In genomic region chr7:38086401-38086800, GRCm38 (mm10) we compare ENCODE assay signal across 9 mouse cellular contexts. TPM values are rescaled to one million over a fixed set of nuclear protein-coding genes. Genes with fewer than 3 reads are reported as not detected.
A peak's percentile ranks its signal among the peaks of the same experiment; 100 is the strongest.
DNase-seq lines count a peak whose midpoint lies in the region; ATAC-seq and TF ChIP-seq lines count a peak whose summit lies in the region.
"Had no signal": no experiment of that assay in that cellular context is flagged by ENCODE, and none has a peak within 500 bp of the region (broad histone marks: within the 10 kb centered on the region; RNA-seq: fewer than 3 reads in every experiment).

No protein-coding gene starts in this region.

- no peak for ATAC-seq in hindbrain, embryonic 12.5 days (ENCODE audit: low FRiP score)
- ATAC-seq in limb, embryonic 14.5 days (ENCODE audit: low FRiP score, low read depth): no peak

- H3K9ac ChIP-seq in hindbrain, embryonic 12.5 days: no peak overlapping the region
- peak overlapping the region; percentile 80; the same call in 1 of the 2 replicates for H3K9ac ChIP-seq in MEL (ENCODE audit: control insufficient read depth, low read depth, low read length, poor library complexity, severe bottlenecking)
- H3K9ac ChIP-seq in limb, embryonic 14.5 days (ENCODE audit: low read depth, low read length, severe bottlenecking): peak overlapping the region; percentile 31; the same call in 1 of the 2 replicates

- no peaks in the 10 kb centered on the region for H3K9me3 ChIP-seq in hindbrain, embryonic 12.5 days (replicated peaks)
- H3K9me3 ChIP-seq in hindbrain, embryonic 10.5 days: no peaks in the 10 kb centered on the region
- no peaks in the 10 kb centered on the region for H3K9me3 ChIP-seq in MEL (replicated peaks; ENCODE audit: insufficient read depth, low read length)
- H3K9me3 ChIP-seq in limb, embryonic 14.5 days (ENCODE audit: control insufficient read depth, low read length): no peaks in the 10 kb centered on the region
- H3K9me3 ChIP-seq: midbrain, embryonic 12.5 days had no signal

- peaks cover 18% of the 10 kb centered on the region for H3K4me1 ChIP-seq in hindbrain, embryonic 12.5 days
- H3K4me1 ChIP-seq in hindbrain, embryonic 10.5 days (replicated peaks): peaks cover 22% of the 10 kb centered on the region
- H3K4me1 ChIP-seq in MEL (ENCODE audit: control insufficient read depth in 1 of 2, insufficient read depth in 2 of 2, low read length in 2 of 2): peaks cover 0 to 21% of the 10 kb centered on the region in 2 experiments; a peak in 2 of 4 replicates
- peaks cover 11% of the 10 kb centered on the region for H3K4me1 ChIP-seq in limb, embryonic 14.5 days (ENCODE audit: control insufficient read depth, insufficient read depth, low read length)

- no peak for TF ChIP-seq EP300 in MEL (IDR thresholded peaks at IDR 0.05; ENCODE audit: low read depth in 1 of 2, low read length in 2 of 2)

- no peak for TF ChIP-seq POLR2A in MEL (IDR thresholded peaks at IDR 0.05; ENCODE audit: control insufficient read depth in 1 of 2, insufficient read depth in 1 of 2, low read depth in 1 of 2, low read length in 2 of 2, poor library complexity in 1 of 2)
- no peak for TF ChIP-seq POLR2A in limb, embryonic 14.5 days (IDR thresholded peaks at IDR 0.05; ENCODE audit: borderline replicate concordance, extremely low read depth, insufficient read depth, insufficient read length)

- no peaks in the 10 kb centered on the region; the same call in 1 of the 2 replicates for H3K79me2 ChIP-seq in MEL (ENCODE audit: control insufficient read depth, insufficient read depth, low read length, poor library complexity)

- H3K27me3 ChIP-seq in hindbrain, embryonic 12.5 days: peaks cover 20% of the 10 kb centered on the region
- H3K27me3 ChIP-seq in hindbrain, embryonic 10.5 days (ENCODE audit: insufficient read depth, poor library complexity, severe bottlenecking): peaks cover 22% of the 10 kb centered on the region
- no peaks in the 10 kb centered on the region for H3K27me3 ChIP-seq in MEL (ENCODE audit: control insufficient read depth in 1 of 2, insufficient read depth in 2 of 2, low read length in 2 of 2)
- H3K27me3 ChIP-seq in limb, embryonic 14.5 days (ENCODE audit: control insufficient read depth, insufficient read depth, low read length): no peaks in the 10 kb centered on the region

- WGBS in hindbrain, embryonic 12.5 days: 42% methylated on average over 8 of the region's 8 CpGs
- 40% methylated on average over 8 of the region's 8 CpGs for WGBS in hindbrain, embryonic 10.5 days
- 35% methylated on average over 8 of the region's 8 CpGs for WGBS in limb, embryonic 14.5 days

- H3K4me3 ChIP-seq in hindbrain, embryonic 12.5 days: no peak overlapping the region
- H3K4me3 ChIP-seq in hindbrain, embryonic 10.5 days: no peak overlapping the region
- no peak overlapping the region for H3K4me3 ChIP-seq in MEL (ENCODE audit: control insufficient read depth in 1 of 2, insufficient read depth in 1 of 2, low read depth in 2 of 2, low read length in 2 of 2)
- peak overlapping the region; percentile 39; the same call in 1 of the 2 replicates for H3K4me3 ChIP-seq in limb, embryonic 14.5 days (replicated peaks; ENCODE audit: low read length)

- no peak overlapping the region for H3K27ac ChIP-seq in hindbrain, embryonic 12.5 days
- no peak overlapping the region for H3K27ac ChIP-seq in hindbrain, embryonic 10.5 days
- no peak overlapping the region for H3K27ac ChIP-seq in MEL (ENCODE audit: control insufficient read depth, low read depth, low read length)
- H3K27ac ChIP-seq in limb, embryonic 14.5 days (replicated peaks; ENCODE audit: low read depth, low read length): 0 out of 2 replicates have a peak overlapping the region, but pooled peaks have one; percentile 1
- H3K27ac ChIP-seq: midbrain, embryonic 12.5 days had no signal

- H3K36me3 ChIP-seq in hindbrain, embryonic 12.5 days: no peaks in the 10 kb centered on the region
- H3K36me3 ChIP-seq in hindbrain, embryonic 10.5 days: no peaks in the 10 kb centered on the region
- H3K36me3 ChIP-seq in MEL (ENCODE audit: control insufficient read depth in 1 of 2, insufficient read depth in 2 of 2, low read length in 2 of 2): no peaks in the 10 kb centered on the region; a peak in 1 of 4 replicates
- H3K36me3 ChIP-seq in limb, embryonic 14.5 days (ENCODE audit: control insufficient read depth, insufficient read depth, low read length): no peaks in the 10 kb centered on the region
- H3K36me3 ChIP-seq: midbrain, embryonic 12.5 days had no signal

- DNase-seq in cerebellum, adult 11-12 months: peak; percentile 64
- no peak for DNase-seq in cerebellum, postnatal 36 days
- no peak for DNase-seq in hindbrain, embryonic 10.5 days (ENCODE audit: low spot score)
- DNase-seq in MEL (ENCODE audit: low read depth, low spot score): no peak
- no peak for DNase-seq in limb, embryonic 14.5 days (ENCODE audit: low spot score)
- no peak for DNase-seq in layer of hippocampus, postnatal 14 days (ENCODE audit: low spot score in 2 of 2)
- no peak for DNase-seq in adrenal gland, adult (ENCODE audit: inconsistent age in 2 of 2, low spot score in 1 of 2)

- no peak for TF ChIP-seq RAD21 in MEL (IDR thresholded peaks at IDR 0.05; ENCODE audit: low read depth, low read length)

- peak overlapping the region; percentile 69; the same call in 1 of the 2 replicates for H3K4me2 ChIP-seq in hindbrain, embryonic 12.5 days (replicated peaks)
- peak overlapping the region; percentile 66 for H3K4me2 ChIP-seq in limb, embryonic 14.5 days (replicated peaks; ENCODE audit: low read depth, low read length, severe bottlenecking)

- no peak for TF ChIP-seq CTCF in MEL (IDR thresholded peaks at IDR 0.05 in 2 of 3, conservative IDR thresholded peaks at IDR 0.05 in 1 of 3; ENCODE audit: control insufficient read depth in 1 of 3, insufficient read depth in 1 of 3, low read depth in 2 of 3, low read length in 3 of 3, poor library complexity in 1 of 3, severe bottlenecking in 1 of 3)

TF ChIP-seq in MEL, 35 proteins besides CTCF, POLR2A, EP300 and RAD21:
- no peak for TF ChIP-seq JUND (IDR thresholded peaks at IDR 0.05; ENCODE audit: low read depth, low read length)
- TF ChIP-seq CHD2 (IDR thresholded peaks at IDR 0.05; ENCODE audit: low read length): no peak
- TF ChIP-seq TBP (IDR thresholded peaks at IDR 0.05; ENCODE audit: low read depth, low read length): no peak
- TF ChIP-seq MYB (IDR thresholded peaks at IDR 0.05; ENCODE audit: low read depth, low read length): no peak
- TF ChIP-seq ELF1 (IDR thresholded peaks at IDR 0.05; ENCODE audit: low read depth, low read length): no peak
- TF ChIP-seq MAZ (IDR thresholded peaks at IDR 0.05; ENCODE audit: low read depth, low read length): no peak

RNA-seq across cellular contexts. Expression of gene Ccne1, which starts 20.9 kb away (rescaled TPM):
- polyA plus RNA-seq in hindbrain, embryonic 12.5 days (2016; fragmentation: Nextera tagmentation; extraction: Ambion mirVana): 36.1 and 36.7 TPM in 2 replicates
- polyA plus RNA-seq in hindbrain, embryonic 10.5 days (2016; fragmentation: Nextera tagmentation; extraction: Ambion mirVana): 66.1 and 92.1 TPM in 2 replicates
- 48.5 and 53.1 TPM in 2 replicates for total RNA-seq in MEL (2012; rRNA removed)
- polyA plus RNA-seq in MEL (2012; ENCODE audit: insufficient read depth in 1 of 2, insufficient read length in 2 of 2, low read depth in 1 of 2, low replicate concordance in 2 of 2, missing spikeins in 1 of 2): 100 to 1,000 TPM in 1 of 2 experiments, 10 to 100 TPM in 1; 78.0 to 321 TPM
- 59.9 and 66.6 TPM in 2 replicates for polyA plus RNA-seq in limb, embryonic 14.5 days (2012; rRNA removed)
- polyA plus RNA-seq in limb, embryonic 14.5 days (2014; fragmentation: Nextera tagmentation; extraction: Ambion mirVana): 67.8 and 71.8 TPM in 2 replicates
- 10 to 100 TPM; 10.4 to 10.8 TPM for total RNA-seq in layer of hippocampus, postnatal 14 days (2021)
